In the genomic region with DNA sequence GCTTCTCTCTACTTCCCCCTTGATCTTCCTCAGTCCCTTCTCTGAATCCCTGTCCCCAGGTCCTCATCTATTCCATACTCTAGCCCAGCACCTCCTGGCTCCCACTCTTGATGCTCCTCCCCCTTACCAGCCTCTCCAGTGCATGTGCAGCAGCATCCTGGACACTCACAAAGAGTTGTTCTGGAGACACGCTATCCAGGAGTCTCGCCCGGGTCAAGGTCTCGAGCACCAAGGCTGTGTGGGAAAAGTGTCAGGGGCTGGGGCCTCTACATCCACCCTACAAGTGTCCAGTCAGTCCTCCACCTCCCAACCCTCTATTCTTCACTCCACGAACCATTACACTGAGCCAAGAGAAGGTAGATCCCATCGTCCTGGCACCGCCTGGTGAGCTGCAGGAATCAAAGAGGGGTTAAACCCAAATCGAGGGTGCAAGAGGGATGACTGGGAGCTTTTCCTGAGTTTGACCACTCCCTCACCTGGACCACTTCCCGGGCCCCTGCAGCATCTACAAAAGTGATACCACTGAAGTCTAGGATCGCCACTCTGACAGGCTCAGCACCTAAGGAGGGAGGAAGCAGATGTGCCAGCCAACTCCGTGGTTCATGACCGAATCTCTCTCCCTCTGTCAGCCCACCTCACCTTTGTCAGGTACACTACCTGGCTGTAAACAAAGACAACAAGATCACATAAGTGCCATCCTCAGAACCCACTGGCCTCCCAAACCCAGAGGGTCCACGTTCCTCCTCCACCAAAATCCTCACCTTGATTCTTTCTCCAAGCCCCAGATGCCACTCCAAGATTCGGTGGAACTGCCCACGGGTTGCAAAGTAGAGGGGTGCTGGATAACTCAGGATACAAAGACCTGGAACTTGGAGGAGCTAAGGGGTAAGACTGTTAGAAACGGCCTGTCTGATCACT, we compare ENCODE assay signal across 16 mouse cellular contexts. TPM values are rescaled to one million over a fixed set of nuclear protein-coding genes. Genes with fewer than 3 reads are reported as not detected.
DNase-seq lines count a peak whose midpoint lies in the region; ATAC-seq lines count a peak whose summit lies in the region.
"Had no signal": no experiment of that assay in that cellular context is flagged by ENCODE, and none has a peak within 500 bp of the region (broad histone marks: within the 10 kb centered on the region; RNA-seq: fewer than 3 reads in every experiment).

No protein-coding gene starts in this region.

- peaks cover 44% of the 10 kb centered on the region for H3K27me3 ChIP-seq in intestine, embryonic 14.5 days (replicated peaks; ENCODE audit: control insufficient read depth, insufficient read depth, low read length)
- H3K27me3 ChIP-seq in intestine, embryonic 15.5 days (replicated peaks), result peaks cover 30% of the 10 kb centered on the region
- H3K27me3 ChIP-seq: Patski had no signal

- DNase-seq in cerebellum, adult 9-11 months, result peak; percentile 20
- DNase-seq in cerebellum, adult 11-12 months, result no peak
- peak; percentile 51 for DNase-seq in intestine, embryonic 14.5 days (ENCODE audit: low spot score)
- peak; percentile 1 to 16 for DNase-seq in thymus, postnatal 36 days
- DNase-seq in thymus, postnatal 25 days, result no peak
- DNase-seq: adrenal gland, postnatal 36 days; forebrain, postnatal 0 days; gastrocnemius, postnatal 14 days; heart, postnatal 10 days; kidney, adult 11 months had no signal

- H3K36me3 ChIP-seq in intestine, embryonic 14.5 days (ENCODE audit: control insufficient read depth, insufficient read depth, low read length), result 0 out of 2 replicates have a peak, but pooled peaks cover 4% of the 10 kb centered on the region
- no peaks in the 10 kb centered on the region; the same call in 1 of the 2 replicates for H3K36me3 ChIP-seq in intestine, embryonic 15.5 days
- H3K36me3 ChIP-seq: embryonic facial prominence, embryonic 10.5 days had no signal

- H3K4me3 ChIP-seq in intestine, embryonic 14.5 days (ENCODE audit: low read depth, low read length), result no peak overlapping the region
- H3K4me3 ChIP-seq in intestine, embryonic 15.5 days (replicated peaks), result no peak overlapping the region
- H3K4me3 ChIP-seq: embryonic facial prominence, embryonic 10.5 days; forebrain, embryonic 13.5 days had no signal

- no peak overlapping the region for H3K4me2 ChIP-seq in intestine, embryonic 14.5 days (ENCODE audit: low read length)
- no peak overlapping the region for H3K4me2 ChIP-seq in intestine, embryonic 15.5 days (replicated peaks)
- H3K4me2 ChIP-seq: forebrain, embryonic 13.5 days; hindbrain, embryonic 14.5 days had no signal

- peaks cover 17% of the 10 kb centered on the region for H3K4me1 ChIP-seq in intestine, embryonic 14.5 days (replicated peaks; ENCODE audit: control insufficient read depth, insufficient read depth, low read length)
- H3K4me1 ChIP-seq in intestine, embryonic 15.5 days (replicated peaks), result peaks cover 26% of the 10 kb centered on the region

- 82% methylated on average over 16 of the region's 16 CpGs for WGBS in intestine, embryonic 14.5 days
- WGBS in intestine, embryonic 15.5 days, result 82% methylated on average over 16 of the region's 16 CpGs

- H3K9me3 ChIP-seq in intestine, embryonic 14.5 days (ENCODE audit: control insufficient read depth, low read length), result no peaks in the 10 kb centered on the region
- H3K9me3 ChIP-seq in intestine, embryonic 15.5 days, result no peaks in the 10 kb centered on the region
- H3K9me3 ChIP-seq: embryonic facial prominence, embryonic 10.5 days; forebrain, embryonic 13.5 days had no signal

- H3K9ac ChIP-seq in intestine, embryonic 14.5 days (ENCODE audit: low read length), result no peak overlapping the region
- no peak overlapping the region for H3K9ac ChIP-seq in intestine, embryonic 15.5 days
- H3K9ac ChIP-seq: forebrain, embryonic 13.5 days; forebrain, postnatal 0 days; hindbrain, embryonic 14.5 days had no signal

- no peak overlapping the region for H3K27ac ChIP-seq in intestine, embryonic 14.5 days (ENCODE audit: low read depth)
- H3K27ac ChIP-seq in intestine, embryonic 15.5 days, result no peak overlapping the region
- H3K27ac ChIP-seq: embryonic facial prominence, embryonic 10.5 days; forebrain, embryonic 13.5 days; hindbrain, embryonic 14.5 days had no signal

- no peak for ATAC-seq in intestine, embryonic 14.5 days (replicated peaks; ENCODE audit: low FRiP score, low TSS enrichment, low read depth)
- no peak for ATAC-seq in intestine, embryonic 15.5 days
- ATAC-seq: activated CD4-positive, CD25-positive, alpha-beta regulatory T cell, adult 4 months; forebrain, embryonic 13.5 days; forebrain, postnatal 0 days; Patski had no signal

RNA-seq across cellular contexts. Expression of a gene that starts 7.0 kb away (rescaled TPM):
- polyA plus RNA-seq in intestine, embryonic 14.5 days (2014; fragmentation: Nextera tagmentation; extraction: Ambion mirVana), result 0.93 and 1.3 TPM in 2 replicates
- polyA plus RNA-seq in intestine, embryonic 15.5 days (2015; fragmentation: Nextera tagmentation; extraction: Ambion mirVana), result 0.98 and 1.1 TPM in 2 replicates

RNA-seq across cellular contexts. Expression of a gene that starts 8.4 kb away (rescaled TPM):
- 54.3 and 66.0 TPM in 2 replicates for polyA plus RNA-seq in intestine, embryonic 14.5 days (2014; fragmentation: Nextera tagmentation; extraction: Ambion mirVana)
- polyA plus RNA-seq in intestine, embryonic 15.5 days (2015; fragmentation: Nextera tagmentation; extraction: Ambion mirVana), result 52.5 and 55.2 TPM in 2 replicates

RNA-seq across cellular contexts. Expression of a gene that starts 16.5 kb away (rescaled TPM):
- 49.0 and 57.7 TPM in 2 replicates for polyA plus RNA-seq in intestine, embryonic 14.5 days (2014; fragmentation: Nextera tagmentation; extraction: Ambion mirVana)
- 46.8 and 50.4 TPM in 2 replicates for polyA plus RNA-seq in intestine, embryonic 15.5 days (2015; fragmentation: Nextera tagmentation; extraction: Ambion mirVana)
- polyA plus RNA-seq: activated CD4-positive, CD25-positive, alpha-beta regulatory T cell, adult 4 months had no signal

RNA-seq across cellular contexts. Expression of a gene that starts 22.1 kb away (rescaled TPM):
- polyA plus RNA-seq in intestine, embryonic 14.5 days (2014; fragmentation: Nextera tagmentation; extraction: Ambion mirVana), result 95.8 and 101 TPM in 2 replicates
- polyA plus RNA-seq in intestine, embryonic 15.5 days (2015; fragmentation: Nextera tagmentation; extraction: Ambion mirVana), result 70.6 and 75.4 TPM in 2 replicates

RNA-seq across cellular contexts. Expression of a gene that starts 38.0 kb away (rescaled TPM):
- polyA plus RNA-seq in intestine, embryonic 14.5 days (2014; fragmentation: Nextera tagmentation; extraction: Ambion mirVana), result 24.2 and 25.9 TPM in 2 replicates
- 33.7 and 35.0 TPM in 2 replicates for polyA plus RNA-seq in intestine, embryonic 15.5 days (2015; fragmentation: Nextera tagmentation; extraction: Ambion mirVana)

Comparison
In these comparisons a context has a peak if more than half of its experiments do, and no peak if none do; other contexts are left out.
1. DNase-seq: peak in cerebellum, adult 9-11 months (single experiment), intestine, embryonic 14.5 days (single experiment) and thymus, postnatal 36 days (2 of 2); none in cerebellum, adult 11-12 months (single experiment) and thymus, postnatal 25 days (single experiment).